Mouse (Mus musculus) limb, embryonic 10.5 days (tissue): ENCODE results near the gene Add2. TPM values are rescaled to one million over a fixed set of nuclear protein-coding genes. Genes with fewer than 3 reads are reported as not detected.
"Not testable (repeated sequence)": the region's sequence is repeated elsewhere in the genome, so short reads cannot be mapped to it uniquely, and the experiment has no call there.

ENCODE experiments used
- DNase-seq: peaks from one replicate; pipeline ENCODE4 v3.0.0-alpha.2; 2017; ENCODE audit warnings: low spot score
- H3K27ac ChIP-seq: fragments of 300-500 bp; sonication (generic); 2 replicates; pipeline ENCODE4 v1.5.1; 2016; ENCODE audit warnings: mild to moderate bottlenecking
- H3K27me3 ChIP-seq: fragments of 300-500 bp; sonication (generic); 2 replicates; pipeline ENCODE4 v1.6.1; 2016; ENCODE audit warnings: low read depth, mild to moderate bottlenecking; ENCODE audit not compliant: poor library complexity, severe bottlenecking
- H3K36me3 ChIP-seq: fragments of 300-500 bp; sonication (generic); 2 replicates; pipeline ENCODE4 v1.6.1; 2016; ENCODE audit warnings: mild to moderate bottlenecking, moderate library complexity
- H3K4me1 ChIP-seq: fragments of 300-500 bp; sonication (generic); 2 replicates; pipeline ENCODE4 v1.6.1; 2016
- H3K4me3 ChIP-seq: fragments of 300-500 bp; sonication (generic); 2 replicates; pipeline ENCODE4 v1.5.1; 2016; ENCODE audit warnings: mild to moderate bottlenecking, moderate library complexity
- H3K9me3 ChIP-seq: fragments of 300-500 bp; sonication (generic); replicated peaks from 2 replicates; pipeline ENCODE4 v1.6.1; 2016; ENCODE audit warnings: mild to moderate bottlenecking
- WGBS: fragments of 180-500 bp; shearing (Covaris S2); methylation state at CpG from one replicate; pipeline ENCODE4 v1.1.7; 2016; 5-methylcytosine and 5-hydroxymethylcytosine counted together
- polyA plus RNA-seq: library from polyadenylated mRNA; unstranded; fragments of >200 nt; fragmentation: Nextera tagmentation; extraction: Ambion mirVana; gene quantifications from 2 replicates; pipeline ENCODE4 v1.2.1, GENCODE M21; 2016

Gene Add2
- polyA plus RNA-seq: 6.1 and 7.7 TPM in 2 replicates

- DNase-seq: peak; percentile 64
- H3K9me3 ChIP-seq: no peaks in the 10 kb centered on the region
- under 1% methylated on average over 56 of the region's 56 CpGs for WGBS
- peaks cover 55% of the 10 kb centered on the region for H3K27me3 ChIP-seq
- H3K36me3 ChIP-seq: no peaks in the 10 kb centered on the region
- H3K4me1 ChIP-seq: peaks cover 11% of the 10 kb centered on the region
- peak within 1 kb of the TSS; percentile 68 for H3K4me3 ChIP-seq
- peak within 1 kb of the TSS; percentile 83 for H3K27ac ChIP-seq
Observed at GRCm38 (mm10) chr6:86028601-86029322, at the start of gene Add2. Add2 (plus strand) TSS chr6:86028681.

GRCm38 (mm10) chr6:85978736-85979135 is 49.7 kb upstream of the Add2 start:
- not testable (repeated sequence) for H3K4me1 ChIP-seq, H3K36me3 ChIP-seq, H3K9me3 ChIP-seq, DNase-seq, H3K27me3 ChIP-seq, H3K27ac ChIP-seq, H3K4me3 ChIP-seq
- 78% methylated on average over 4 of the region's 4 CpGs for WGBS

GRCm38 (mm10) chr6:85984351-85984750 is 44.1 kb upstream of the Add2 start:
- Histone ChIP-seq H3K4me3 (no peak overlapping the region), H3K4me1 (no peaks in the 10 kb centered on the region), H3K36me3 (no peaks in the 10 kb centered on the region), H3K27me3 (no peaks in the 10 kb centered on the region), H3K27ac (no peak overlapping the region), H3K9me3 (no peaks in the 10 kb centered on the region)
- 85% methylated on average over 8 of the region's 8 CpGs for WGBS
- DNase-seq: no peak

GRCm38 (mm10) chr6:85989570-85989969 is 38.9 kb upstream of the Add2 start:
- not testable (repeated sequence) for H3K9me3 ChIP-seq, H3K36me3 ChIP-seq, H3K4me1 ChIP-seq, DNase-seq, H3K27ac ChIP-seq, H3K4me3 ChIP-seq, H3K27me3 ChIP-seq
- 87% methylated on average over 5 of the region's 5 CpGs for WGBS

- not testable (repeated sequence) for H3K9me3 ChIP-seq, H3K27ac ChIP-seq
Observed at GRCm38 (mm10) chr6:85990774-85991173, 37.7 kb upstream of the Add2 start.

GRCm38 (mm10) chr6:86003405-86003925 is 25.0 kb upstream of the Add2 start:
- Histone ChIP-seq H3K4me3 (no peak overlapping the region), H3K9me3 (no peaks in the 10 kb centered on the region), H3K4me1 (peaks cover 6% of the 10 kb centered on the region; the same call in 1 of the 2 replicates), H3K36me3 (no peaks in the 10 kb centered on the region), H3K27ac (no peak overlapping the region), H3K27me3 (no peaks in the 10 kb centered on the region)
- DNase-seq: no peak
- WGBS: 78% methylated on average over 18 of the region's 18 CpGs

More at GRCm38 (mm10) chr6:85990774-85991173, 37.7 kb upstream of the Add2 start:
- not testable (repeated sequence) for DNase-seq, H3K27me3 ChIP-seq, H3K4me3 ChIP-seq, H3K36me3 ChIP-seq, H3K4me1 ChIP-seq
- 92% methylated on average over 5 of the region's 5 CpGs for whole genome bisulfite sequencing

- Histone ChIP-seq H3K4me1 (peaks cover 6% of the 10 kb centered on the region; the same call in 1 of the 2 replicates), H3K27ac (no peak overlapping the region), H3K27me3 (no peaks in the 10 kb centered on the region), H3K4me3 (peak overlapping the region; percentile 21; the same call in 1 of the 2 replicates), H3K9me3 (no peaks in the 10 kb centered on the region), H3K36me3 (no peaks in the 10 kb centered on the region)
- 18% methylated on average over 18 of the region's 18 CpGs for WGBS
- peak; percentile 89 for DNase-seq
Observed at GRCm38 (mm10) chr6:86004271-86005148, 24.0 kb upstream of the Add2 start.

GRCm38 (mm10) chr6:86009980-86010379 is 18.5 kb upstream of the Add2 start:
- Histone ChIP-seq H3K27ac (no peak overlapping the region), H3K27me3 (no peaks in the 10 kb centered on the region), H3K4me1 (no peaks in the 10 kb centered on the region), H3K4me3 (no peak overlapping the region), H3K9me3 (no peaks in the 10 kb centered on the region), H3K36me3 (no peaks in the 10 kb centered on the region)
- 39% methylated on average over 4 of the region's 4 CpGs for WGBS
- DNase-seq: peak; percentile 63

GRCm38 (mm10) chr6:86014812-86015211 is 13.7 kb upstream of the Add2 start:
- H3K9me3 ChIP-seq, H3K36me3 ChIP-seq, H3K4me1 ChIP-seq, H3K27ac ChIP-seq, H3K4me3 ChIP-seq, DNase-seq, H3K27me3 ChIP-seq: not testable (repeated sequence)
- WGBS: 73% methylated on average over 5 of the region's 5 CpGs

GRCm38 (mm10) chr6:86015871-86016270 is 12.6 kb upstream of the Add2 start, which contains the start of gene Figla:
Figla (plus strand) TSS chr6:86016171.
- H3K4me3 ChIP-seq: no peak within 1 kb of the TSS
- no peak for DNase-seq
- H3K27me3 ChIP-seq: no peaks in the 10 kb centered on the region
- no peaks in the 10 kb centered on the region for H3K9me3 ChIP-seq
- no peaks in the 10 kb centered on the region for H3K36me3 ChIP-seq
- 80% methylated on average over 9 of the region's 9 CpGs for whole genome bisulfite sequencing
- H3K4me1 ChIP-seq: no peaks in the 10 kb centered on the region
- no peak within 1 kb of the TSS for H3K27ac ChIP-seq

- no peaks in the 10 kb centered on the region for H3K4me1 ChIP-seq
- H3K4me3 ChIP-seq: no peak overlapping the region
- H3K9me3 ChIP-seq: no peaks in the 10 kb centered on the region
- no peak overlapping the region for H3K27ac ChIP-seq
- no peaks in the 10 kb centered on the region for H3K36me3 ChIP-seq
- WGBS: 82% methylated on average over 23 of the region's 23 CpGs
- no peaks in the 10 kb centered on the region for H3K27me3 ChIP-seq
- DNase-seq: no peak
Observed at GRCm38 (mm10) chr6:86016793-86017350, 11.6 kb upstream of the Add2 start.

- no peak for DNase-seq
- Histone ChIP-seq H3K36me3 (no peaks in the 10 kb centered on the region), H3K27ac (no peak overlapping the region), H3K4me3 (no peak overlapping the region), H3K9me3 (no peaks in the 10 kb centered on the region), H3K4me1 (no peaks in the 10 kb centered on the region), H3K27me3 (no peaks in the 10 kb centered on the region)
- 61% methylated on average over 4 of the region's 4 CpGs for WGBS
Observed at GRCm38 (mm10) chr6:86019415-86020237, 8.9 kb upstream of the Add2 start.
